Mouse (Mus musculus) bone marrow, adult 2 months (tissue): ENCODE results near the gene Nyap2. TPM values are rescaled to one million over a fixed set of nuclear protein-coding genes. Genes with fewer than 3 reads are reported as not detected.

Source experiments
- H3K27ac ChIP-seq: fragments of 200-500 bp; 2 replicates; pipeline ENCODE4 v1.5.1; 2012; ENCODE audit warnings: low read depth, mild to moderate bottlenecking, control low read depth, inconsistent platforms, low read length; ENCODE audit not compliant: control insufficient read depth, poor library complexity, insufficient read depth
- H3K4me1 ChIP-seq: fragments of 200-500 bp; 2 replicates; pipeline ENCODE4 v1.6.1; 2011; ENCODE audit warnings: low read length; ENCODE audit not compliant: control insufficient read depth, insufficient read depth
- H3K4me3 ChIP-seq: fragments of 200-500 bp; replicated peaks from 2 replicates; pipeline ENCODE3; 2011; ENCODE audit warnings: mild to moderate bottlenecking, low read depth, low read length, control low read depth; ENCODE audit not compliant: control insufficient read depth
- CTCF ChIP-seq: fragments of 200-500 bp; IDR thresholded peaks from 2 replicates; pipeline ENCODE4 v1.5.1; 2011; ENCODE audit warnings: low read length, control low read depth; ENCODE audit not compliant: control insufficient read depth, insufficient read depth
- POLR2A ChIP-seq: fragments of 200-500 bp; IDR thresholded peaks from 2 replicates; pipeline ENCODE4 v1.6.1; 2011; ENCODE audit warnings: low read depth, mild to moderate bottlenecking, control low read depth, low read length, borderline replicate concordance; ENCODE audit not compliant: control insufficient read depth
- WGBS: fragments of 180-500 bp; shearing (Covaris S2); methylation state at CpG from one replicate; pipeline ENCODE4 v1.1.7; 2018; 5-methylcytosine and 5-hydroxymethylcytosine counted together
- polyA plus RNA-seq: library from polyadenylated mRNA; stranded (reverse); fragments of >200 nt; gene quantifications from 2 replicates; pipeline ENCODE4 v1.2.4, GENCODE M21; 2011; ENCODE audit warnings: low replicate concordance; ENCODE audit not compliant: missing spikeins, insufficient read depth, insufficient read length

Nyap2 gene
- polyA plus RNA-seq, 1 experiment: not detected

- Histone ChIP-seq H3K27ac (no peak overlapping the region), H3K4me3 (no peak overlapping the region), H3K4me1 (no peaks in the 10 kb centered on the region)
- 57% methylated on average over 5 of the region's 5 CpGs for WGBS
- TF ChIP-seq CTCF: no peak
- no peak for TF ChIP-seq POLR2A
These were observed 240.3 kb downstream of the Nyap2 start for GRCm38 (mm10) chr1:81316995-81317413.

- Histone ChIP-seq H3K4me1 (no peaks in the 10 kb centered on the region), H3K27ac (no peak overlapping the region), H3K4me3 (no peak overlapping the region)
- WGBS: 9% methylated on average over 1 of the region's 1 CpGs
- TF ChIP-seq CTCF: no peak
- TF ChIP-seq POLR2A: no peak
These were observed 311.0 kb downstream of the Nyap2 start for GRCm38 (mm10) chr1:81387722-81388121.
